Mouse (Mus musculus) lung, adult 2 months (tissue): ENCODE results near the gene Gnb4.

ENCODE experiments used
- CTCF ChIP-seq: fragments of 200-500 bp; IDR thresholded peaks from 2 replicates; pipeline ENCODE4 v1.5.1; 2011; ENCODE audit warnings: mild to moderate bottlenecking, low read length, control low read depth; ENCODE audit not compliant: insufficient read depth
- POLR2A ChIP-seq: fragments of 200-500 bp; IDR thresholded peaks from 2 replicates; pipeline ENCODE4 v1.6.1; 2011; ENCODE audit warnings: low read depth, mild to moderate bottlenecking, control low read depth, low read length, borderline replicate concordance; ENCODE audit errors: extremely low read depth

DNA sequence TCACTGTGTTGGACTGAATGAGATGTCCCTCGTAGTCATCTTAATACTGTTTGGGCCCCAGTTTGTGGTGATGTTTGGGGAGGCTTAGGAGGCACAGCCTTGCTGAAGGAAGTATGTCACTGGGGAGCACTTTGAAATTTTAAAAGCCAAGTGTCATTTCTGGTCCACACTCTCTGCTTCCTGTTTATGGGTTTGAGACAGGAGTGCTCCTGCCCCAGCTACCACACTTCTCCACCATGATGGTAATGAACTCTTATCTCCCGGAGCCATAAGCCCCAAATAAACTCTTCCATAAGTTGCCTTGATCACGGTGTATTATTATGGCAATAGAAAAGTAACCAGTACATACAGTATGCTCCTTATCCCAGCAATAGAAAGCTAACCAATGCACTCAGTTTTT is 5.7 kb upstream of the Gnb4 start:
- TF ChIP-seq POLR2A (no peak), CTCF (no peak)
